Mouse (Mus musculus) brain, adult 2 months (tissue): ENCODE measurements around the gene Zfp418.
"Not testable (repeated sequence)": the region's sequence is repeated elsewhere in the genome, so short reads cannot be mapped to it uniquely, and the experiment has no call there.

Experiments used
- DNase-seq: peaks from one replicate; pipeline ENCODE4 v3.0.0; 2011; ENCODE audit warnings: low read depth, low spot score

Gene Zfp418

DNA sequence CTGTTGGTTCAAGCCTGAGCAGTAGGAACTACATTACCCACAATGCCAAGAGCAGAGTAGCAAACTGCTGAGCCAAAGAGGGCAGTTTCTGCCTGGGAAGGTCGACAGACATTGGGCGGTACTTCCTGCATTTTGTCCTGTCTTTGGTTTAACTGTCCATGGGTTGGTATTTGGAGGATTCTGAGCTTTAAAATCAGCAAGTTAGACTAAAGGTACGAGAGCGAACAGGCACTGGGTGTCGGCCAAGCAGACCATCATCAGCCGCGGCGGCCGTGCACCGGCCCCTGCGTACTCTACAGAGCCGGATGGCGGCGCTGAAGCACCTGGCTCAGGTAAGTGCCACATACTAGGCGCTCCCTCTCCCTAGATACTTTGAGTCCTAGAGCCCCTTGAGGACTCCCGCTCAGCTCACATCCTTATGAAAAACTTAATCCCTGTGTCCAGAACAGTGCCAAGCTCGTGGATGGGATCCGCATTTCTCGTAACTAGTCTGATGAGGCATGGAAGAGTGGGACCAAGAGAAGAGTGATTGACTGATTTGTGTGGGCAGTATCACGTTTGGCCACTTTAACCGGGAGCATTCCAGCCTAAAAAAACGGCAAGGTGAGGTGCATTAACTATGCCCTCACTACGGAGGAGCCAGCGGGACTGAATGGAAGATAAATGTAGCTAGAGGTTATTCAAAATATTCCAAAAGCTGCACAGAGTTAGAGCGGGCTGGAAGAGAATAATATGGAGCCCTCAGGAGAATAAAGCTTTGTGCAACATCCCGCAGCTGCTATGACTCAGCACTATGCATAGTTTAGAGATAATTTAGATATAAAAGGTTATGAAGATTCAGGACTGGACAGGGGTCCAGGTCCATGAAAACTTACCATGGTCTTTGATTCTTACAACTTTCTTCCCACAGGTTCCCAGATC lies at the start of gene Zfp418:
Gene Zfp418, plus strand, starts transcription at position 104 of the 921 bp plus-strand sequence.
- peak; percentile 96 for DNase-seq

DNA sequence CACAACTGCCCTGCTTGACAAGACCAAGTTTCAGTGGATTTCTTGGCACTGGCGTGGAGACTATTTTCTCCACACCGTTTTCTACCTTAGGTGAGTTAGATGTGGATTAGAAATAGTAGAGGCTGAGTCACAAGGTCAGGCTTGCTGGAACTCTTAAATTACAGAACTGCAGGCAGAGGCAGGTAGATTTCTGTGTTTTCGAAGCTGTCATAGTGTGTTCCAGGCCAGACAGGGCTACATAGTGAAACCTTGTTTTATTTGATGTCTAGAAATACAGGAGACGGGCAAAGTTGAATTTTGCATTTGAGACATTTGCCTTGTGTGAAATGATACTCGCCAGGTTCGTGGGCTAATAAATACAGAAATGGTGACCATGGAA lies 49.5 kb upstream of the Zfp418 start:
- no peak for DNase-seq

GRCm38 (mm10) chr7:7130491-7131124 lies 40.5 kb upstream of the Zfp418 start:
- DNase-seq = not testable (repeated sequence)

GRCm38 (mm10) chr7:7132751-7133150 lies 38.4 kb upstream of the Zfp418 start:
- peak; percentile 39 for DNase-seq

DNA sequence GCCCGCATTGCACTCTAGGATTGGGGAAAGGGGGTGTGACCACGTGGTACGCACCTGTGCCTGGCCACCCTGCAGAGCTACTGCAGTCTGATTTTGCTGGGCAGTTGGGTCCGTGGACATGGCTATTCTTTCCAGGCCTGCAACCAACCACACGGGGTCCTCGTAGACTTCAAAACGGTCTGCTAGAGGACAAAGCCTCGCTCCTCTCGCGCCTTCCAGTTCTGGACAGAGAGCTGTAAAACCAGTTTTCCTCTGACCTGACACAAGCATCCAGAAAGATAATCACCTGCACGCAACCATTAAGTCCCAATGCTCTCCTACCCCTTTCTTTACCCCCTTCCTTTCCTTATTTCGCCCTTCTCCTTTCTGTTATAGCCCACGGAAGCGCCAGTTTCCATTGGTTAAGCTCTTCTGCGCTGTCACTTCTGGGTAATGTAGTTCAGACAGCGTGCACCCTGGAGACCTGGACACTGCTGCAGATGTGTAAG lies 34.7 kb upstream of the Zfp418 start, which contains the start of gene Zfp773:
Gene Zfp773, minus strand, starts transcription at position 377 of the 488 bp plus-strand sequence.
- DNase-seq = peak; percentile 86

DNA sequence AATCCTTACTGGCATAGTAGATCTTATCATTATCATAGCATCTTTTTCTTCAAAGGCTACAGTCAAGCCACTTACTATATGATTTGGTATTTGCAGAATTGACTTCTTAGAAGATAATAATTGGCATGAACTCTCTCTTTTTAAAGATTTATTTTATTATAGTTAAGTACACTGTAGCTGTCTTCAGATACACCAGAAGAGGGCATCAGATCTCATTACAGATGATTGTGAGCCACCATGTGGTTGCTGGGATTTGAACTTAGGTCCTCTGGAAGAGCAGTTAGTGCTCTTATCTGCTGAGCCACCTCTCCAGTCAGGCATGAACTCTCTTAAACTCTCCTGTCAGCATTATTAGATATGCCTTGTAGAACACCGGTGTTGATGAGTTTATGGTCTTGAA lies 26.9 kb upstream of the Zfp418 start:
- no peak for DNase-seq

DNA sequence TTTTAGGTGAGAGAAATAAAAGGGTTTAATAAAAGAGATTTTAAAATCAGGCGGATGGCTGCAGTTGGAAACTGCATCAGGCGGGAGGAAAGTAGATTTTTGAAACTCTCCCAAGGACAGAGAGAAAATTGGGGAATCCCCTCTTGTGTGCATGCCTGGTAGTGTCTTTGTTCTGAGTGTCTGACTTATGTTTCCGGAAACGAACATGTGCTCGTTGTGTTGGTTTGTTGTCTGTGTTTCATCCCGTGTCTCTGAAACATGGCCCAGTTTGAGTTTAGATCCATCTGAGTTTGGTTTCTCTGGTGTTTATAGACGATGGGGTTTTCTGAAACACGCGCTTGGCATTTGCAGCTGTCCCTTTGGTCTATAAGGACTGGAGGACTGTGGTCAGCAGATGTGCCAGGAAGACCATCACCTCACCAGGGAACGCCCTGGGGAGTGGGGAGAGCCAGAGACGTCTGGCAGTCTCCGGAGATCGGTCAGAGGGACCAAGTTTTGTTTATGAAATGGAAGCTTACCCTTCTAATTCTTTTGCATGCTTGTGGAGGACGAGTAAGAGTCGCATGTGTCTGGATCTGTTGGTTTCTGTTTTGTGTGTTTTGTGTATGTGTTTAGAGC lies 25.0 kb upstream of the Zfp418 start:
- no peak for DNase-seq

- DNase-seq = no peak
Observed at GRCm38 (mm10) chr7:7185897-7186296, 14.8 kb downstream of the Zfp418 start.

DNA sequence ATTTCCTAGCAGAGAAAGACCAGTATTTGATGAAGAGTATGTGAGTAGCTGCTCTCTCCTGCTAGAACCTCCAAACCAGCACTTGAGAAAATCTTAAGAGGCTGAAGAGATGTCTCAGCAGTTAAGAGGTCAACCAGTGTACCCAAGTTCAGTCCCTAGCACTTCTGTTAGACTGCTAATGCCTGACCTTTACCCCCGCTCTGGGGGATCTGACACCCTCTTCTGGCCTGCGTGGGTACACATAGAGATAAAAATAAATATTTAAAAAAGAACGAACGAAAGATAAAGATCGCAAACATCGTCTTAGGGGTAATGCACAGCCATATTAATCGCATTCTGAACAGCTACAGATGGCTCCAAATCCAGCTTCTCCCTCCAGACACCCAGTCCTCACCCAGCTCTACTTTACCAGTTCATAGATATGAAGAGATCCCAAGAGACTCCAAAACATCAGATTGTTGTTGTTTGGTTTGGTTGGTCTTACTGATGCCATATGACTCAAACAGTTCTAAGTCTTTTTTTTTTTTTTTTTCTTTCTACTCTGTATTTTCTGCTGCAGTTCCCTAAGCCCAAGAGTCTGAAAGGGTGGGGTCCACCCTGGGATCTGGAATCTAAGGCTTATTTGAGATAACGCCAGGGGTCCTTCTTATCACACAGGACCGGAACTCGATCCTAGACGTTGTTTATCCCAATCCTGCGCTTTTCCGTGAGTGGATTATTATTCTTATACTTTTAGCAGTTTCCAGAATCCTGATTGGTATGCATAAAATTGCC lies 16.5 kb downstream of the Zfp418 start:
- DNase-seq = peak; percentile 5

DNA sequence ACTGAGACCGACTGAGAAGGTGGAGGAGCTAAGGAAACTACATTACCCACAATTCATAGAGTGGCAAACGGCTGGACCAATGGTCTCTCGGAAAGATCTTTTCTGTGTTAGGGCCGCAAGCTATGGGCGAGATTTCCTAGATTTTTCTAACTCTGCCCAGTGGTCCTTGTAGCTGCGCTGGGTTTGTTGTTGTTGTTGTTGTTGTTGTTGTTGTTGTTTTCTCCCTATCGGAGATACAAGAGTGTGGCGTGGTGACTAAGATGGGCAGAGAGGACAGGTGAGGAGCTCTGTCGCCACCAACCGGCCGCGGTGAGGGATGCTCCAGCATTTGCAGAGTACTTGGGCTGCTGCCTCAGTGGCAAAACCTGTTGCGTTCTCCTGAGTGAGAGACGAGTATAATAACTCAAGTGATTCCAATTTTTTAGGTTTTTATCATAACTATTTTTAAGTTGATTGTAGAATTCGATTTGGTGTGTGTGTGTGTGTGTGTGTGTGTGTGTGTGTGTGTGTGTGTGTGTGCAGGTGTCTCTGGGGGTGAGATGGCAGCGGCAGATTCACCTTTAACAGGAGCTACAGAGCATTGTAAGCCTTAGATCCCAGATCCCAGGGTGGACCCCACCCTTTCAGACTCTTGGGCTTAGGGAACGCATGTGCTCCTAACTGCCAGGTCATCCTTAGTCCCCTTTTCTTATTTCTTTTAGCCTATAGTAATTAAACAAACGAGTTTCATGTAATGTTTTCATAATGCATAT lies 17.2 kb downstream of the Zfp418 start:
- peak; percentile 91 for DNase-seq

DNA sequence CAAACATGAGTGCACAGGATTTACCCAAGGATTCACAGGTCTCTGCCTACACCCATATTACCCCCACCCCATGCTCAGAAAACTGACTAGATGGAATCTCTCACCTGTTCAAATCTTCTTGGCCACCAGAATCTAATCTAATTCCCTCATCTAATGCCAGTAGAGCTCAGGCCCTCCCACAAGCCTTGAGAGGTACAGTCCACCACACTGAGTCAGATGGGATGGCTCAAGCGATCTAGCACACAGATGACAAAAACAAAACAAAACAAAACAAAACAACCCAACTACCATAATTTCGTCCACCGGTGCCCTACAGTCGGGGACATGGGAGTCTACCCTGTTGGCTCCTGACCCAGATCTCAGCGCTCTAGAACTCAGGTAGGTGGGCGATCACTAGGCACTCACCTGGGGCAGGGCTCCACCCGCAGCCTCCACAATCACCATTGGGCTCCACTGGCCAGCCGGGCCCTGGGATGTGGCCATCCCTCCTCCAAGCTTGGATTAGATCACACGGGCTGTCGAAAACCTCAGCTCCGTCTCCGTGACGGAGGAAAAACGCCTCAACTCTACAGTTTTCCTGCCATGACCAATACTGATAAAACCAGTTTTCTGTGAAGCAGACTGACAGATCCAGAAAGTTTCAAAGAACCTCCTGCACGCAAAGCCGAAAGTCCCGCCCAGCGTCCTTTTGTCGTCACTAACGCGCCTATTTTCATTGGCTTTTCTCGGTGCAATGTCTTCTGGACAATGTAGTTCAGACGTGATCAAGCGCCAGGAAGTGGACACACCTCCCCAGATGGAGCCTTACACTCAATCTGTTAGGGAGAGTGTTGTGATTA lies 38.4 kb downstream of the Zfp418 start, which contains the start of gene Zfp772:
Gene Zfp772, minus strand, starts transcription at position 686 of the 839 bp plus-strand sequence.
- DNase-seq = peak; percentile 82
